ENCODE assay signal across 8 mouse cellular contexts in the genomic region with DNA sequence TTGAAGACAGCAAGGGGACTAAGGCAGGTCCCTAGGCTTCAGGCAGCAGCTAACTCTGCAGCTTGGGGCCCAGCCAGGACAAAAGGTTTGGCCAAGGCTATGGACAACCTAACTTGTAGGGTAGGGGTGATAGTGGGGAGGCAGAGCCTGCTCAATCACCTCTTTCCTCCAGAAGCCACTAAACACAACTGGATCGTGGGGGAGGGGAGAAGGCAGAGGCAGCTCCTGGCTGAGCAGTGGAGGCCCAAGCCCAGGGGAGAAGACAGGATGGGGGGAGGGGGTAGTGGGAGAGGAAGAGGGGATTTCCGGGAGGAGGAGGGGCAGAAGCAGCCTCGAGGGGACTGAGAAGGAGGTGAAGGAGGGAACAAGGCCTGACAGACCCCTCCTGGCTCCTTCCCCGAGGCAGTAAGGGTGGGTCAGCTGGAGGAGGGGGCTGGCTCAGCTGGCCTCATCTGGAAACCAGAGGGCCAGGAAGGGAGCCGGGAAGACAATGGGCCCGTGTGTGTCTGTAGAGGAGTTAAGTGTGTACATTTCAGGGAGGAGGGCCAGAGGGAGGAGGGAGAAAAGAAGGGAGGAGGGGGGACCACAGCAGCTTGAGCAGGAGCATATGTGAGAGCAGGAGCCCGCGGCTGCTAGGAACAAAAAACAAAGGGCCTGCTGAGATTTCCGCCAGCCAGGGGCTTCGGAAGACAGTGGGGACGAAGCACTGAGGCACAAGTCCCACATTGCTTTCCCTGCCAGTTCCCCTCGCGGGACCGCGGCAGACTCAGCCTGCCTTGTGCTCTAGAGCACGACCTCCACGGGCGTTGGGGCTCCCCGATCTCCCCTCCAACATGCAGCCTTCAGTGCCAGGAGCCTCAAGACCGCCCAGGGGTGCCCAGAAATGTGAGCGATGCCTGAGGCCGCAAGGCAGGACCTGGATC. TPM values are rescaled to one million over a fixed set of nuclear protein-coding genes. Genes with fewer than 3 reads are reported as not detected.
DNase-seq lines count a peak whose midpoint lies in the region; ATAC-seq lines count a peak whose summit lies in the region.

No protein-coding gene starts in this region.

- peak overlapping the region; percentile 100 for H3K4me3 ChIP-seq in intestine, embryonic 14.5 days (ENCODE audit: low read depth, low read length)
- H3K4me3 ChIP-seq in liver, embryonic 16.5 days (ENCODE audit: low read depth, low read length): peak overlapping the region; percentile 96

- peak; percentile 53 for DNase-seq in cerebellum, adult 9-11 months
- no peak for DNase-seq in cerebellum, postnatal 4 days (ENCODE audit: low spot score in 2 of 2)
- DNase-seq in adrenal gland, postnatal 25 days: peak; percentile 73
- DNase-seq in gastrocnemius, postnatal 10 days: peak; percentile 67
- peak; percentile 87 for DNase-seq in intestine, embryonic 14.5 days (ENCODE audit: low spot score)
- peak; percentile 55 for DNase-seq in ovary, adult 18-20 months (ENCODE audit: low spot score)
- no peak for DNase-seq in frontal cortex, postnatal 14 days (ENCODE audit: low spot score in 2 of 2)

- peak; percentile 69 for ATAC-seq in intestine, embryonic 14.5 days (replicated peaks; ENCODE audit: low FRiP score, low TSS enrichment, low read depth)
- no peak for ATAC-seq in liver, embryonic 16.5 days (ENCODE audit: low read depth)

- peaks cover 40% of the 10 kb centered on the region for H3K36me3 ChIP-seq in intestine, embryonic 14.5 days (ENCODE audit: control insufficient read depth, insufficient read depth, low read length)
- peaks cover 26% of the 10 kb centered on the region for H3K36me3 ChIP-seq in liver, embryonic 16.5 days (ENCODE audit: control insufficient read depth, insufficient read depth)

- H3K27ac ChIP-seq in intestine, embryonic 14.5 days (ENCODE audit: low read depth): peak overlapping the region; percentile 98
- peak overlapping the region; percentile 87 for H3K27ac ChIP-seq in liver, embryonic 16.5 days (ENCODE audit: low read length)

- peak overlapping the region; percentile 82 for H3K4me2 ChIP-seq in intestine, embryonic 14.5 days (ENCODE audit: low read length)
- peak overlapping the region; percentile 100 for H3K4me2 ChIP-seq in liver, embryonic 16.5 days (ENCODE audit: low read depth, low read length)

- H3K9ac ChIP-seq in intestine, embryonic 14.5 days (ENCODE audit: low read length): peak overlapping the region; percentile 99
- peak overlapping the region; percentile 98 for H3K9ac ChIP-seq in liver, embryonic 16.5 days (ENCODE audit: low read depth, low read length)

- under 1% methylated on average over 22 of the region's 22 CpGs for WGBS in intestine, embryonic 14.5 days
- under 1% methylated on average over 22 of the region's 22 CpGs for WGBS in liver, embryonic 16.5 days (ENCODE audit: insufficient replicate concordance)

- H3K9me3 ChIP-seq in intestine, embryonic 14.5 days (ENCODE audit: control insufficient read depth, low read length): no peaks in the 10 kb centered on the region
- H3K9me3 ChIP-seq in liver, embryonic 16.5 days (replicated peaks; ENCODE audit: control insufficient read depth, low read length): no peaks in the 10 kb centered on the region

- peaks cover 29% of the 10 kb centered on the region for H3K4me1 ChIP-seq in intestine, embryonic 14.5 days (replicated peaks; ENCODE audit: control insufficient read depth, insufficient read depth, low read length)
- H3K4me1 ChIP-seq in liver, embryonic 16.5 days (ENCODE audit: control insufficient read depth, low read depth, low read length): peaks cover 76% of the 10 kb centered on the region

- no peaks in the 10 kb centered on the region for H3K27me3 ChIP-seq in intestine, embryonic 14.5 days (replicated peaks; ENCODE audit: control insufficient read depth, insufficient read depth, low read length)
- H3K27me3 ChIP-seq in liver, embryonic 16.5 days (ENCODE audit: control insufficient read depth, insufficient read depth, low read depth, low read length): no peaks in the 10 kb centered on the region

RNA-seq across cellular contexts. Expression of a gene that starts 1.4 kb away (rescaled TPM):
- 35.6 and 42.3 TPM in 2 replicates for total RNA-seq in adrenal gland, postnatal 25 days (2021)
- 10 to 100 TPM; 15.7 to 22.6 TPM for total RNA-seq in gastrocnemius, postnatal 10 days (2021)
- 61.7 and 65.3 TPM in 2 replicates for polyA plus RNA-seq in intestine, embryonic 14.5 days (2014; fragmentation: Nextera tagmentation; extraction: Ambion mirVana)
- 25.4 and 28.6 TPM in 2 replicates for polyA plus RNA-seq in liver, embryonic 16.5 days (2015; fragmentation: Nextera tagmentation; extraction: Ambion mirVana)

RNA-seq across cellular contexts. Expression of a gene that starts 12.5 kb away (rescaled TPM):
- 15.7 and 17.6 TPM in 2 replicates for total RNA-seq in adrenal gland, postnatal 25 days (2021)
- 1 to 10 TPM; 3.1 to 3.7 TPM for total RNA-seq in gastrocnemius, postnatal 10 days (2021)
- polyA plus RNA-seq in intestine, embryonic 14.5 days (2014; fragmentation: Nextera tagmentation; extraction: Ambion mirVana): 15.2 and 15.4 TPM in 2 replicates
- polyA plus RNA-seq in liver, embryonic 16.5 days (2015; fragmentation: Nextera tagmentation; extraction: Ambion mirVana): 10.2 and 10.4 TPM in 2 replicates

RNA-seq across cellular contexts. Expression of a gene that starts 12.6 kb away (rescaled TPM):
- total RNA-seq in adrenal gland, postnatal 25 days (2021): 73.0 and 107 TPM in 2 replicates
- total RNA-seq in gastrocnemius, postnatal 10 days (2021): 10 to 100 TPM in 1 of 2 experiments, 1 to 10 TPM in 1; 7.4 to 11.9 TPM
- polyA plus RNA-seq in intestine, embryonic 14.5 days (2014; fragmentation: Nextera tagmentation; extraction: Ambion mirVana): 37.5 and 38.8 TPM in 2 replicates
- 39.9 and 40.3 TPM in 2 replicates for polyA plus RNA-seq in liver, embryonic 16.5 days (2015; fragmentation: Nextera tagmentation; extraction: Ambion mirVana)

RNA-seq across cellular contexts. Expression of a gene that starts 19.4 kb away (rescaled TPM):
- total RNA-seq in adrenal gland, postnatal 25 days (2021): 1,910 and 2,113 TPM in 2 replicates
- 1,000 to 10,000 TPM; 1,328 to 1,362 TPM for total RNA-seq in gastrocnemius, postnatal 10 days (2021)
- 1,790 and 1,870 TPM in 2 replicates for polyA plus RNA-seq in intestine, embryonic 14.5 days (2014; fragmentation: Nextera tagmentation; extraction: Ambion mirVana)
- polyA plus RNA-seq in liver, embryonic 16.5 days (2015; fragmentation: Nextera tagmentation; extraction: Ambion mirVana): 609 and 714 TPM in 2 replicates

RNA-seq across cellular contexts. Expression of a gene that starts 24.3 kb away (rescaled TPM):
- 90.8 and 97.4 TPM in 2 replicates for total RNA-seq in adrenal gland, postnatal 25 days (2021)
- total RNA-seq in gastrocnemius, postnatal 10 days (2021): 10 to 100 TPM; 21.7 to 25.4 TPM
- 121 and 141 TPM in 2 replicates for polyA plus RNA-seq in intestine, embryonic 14.5 days (2014; fragmentation: Nextera tagmentation; extraction: Ambion mirVana)
- 11.8 and 16.2 TPM in 2 replicates for polyA plus RNA-seq in liver, embryonic 16.5 days (2015; fragmentation: Nextera tagmentation; extraction: Ambion mirVana)

Comparison
In these comparisons a context has a peak if more than half of its experiments do, and no peak if none do; other contexts are left out.
1. DNase-seq: peak in cerebellum, adult 9-11 months (single experiment), adrenal gland, postnatal 25 days (single experiment), gastrocnemius, postnatal 10 days (single experiment), intestine, embryonic 14.5 days (single experiment) and ovary, adult 18-20 months (single experiment); none in cerebellum, postnatal 4 days (0 of 2) and frontal cortex, postnatal 14 days (0 of 2).